Mouse (Mus musculus) CH12.LX (cell line): Measurements from ENCODE around the gene Togaram2.
"Not testable (repeated sequence)": the region's sequence is repeated elsewhere in the genome, so short reads cannot be mapped to it uniquely, and the experiment has no call there.

Source experiments
- BHLHE40 ChIP-seq: IDR thresholded peaks from 2 replicates; pipeline ENCODE4 v1.6.1; 2011; ENCODE audit warnings: mild to moderate bottlenecking, low read depth, low read length, improper control_type of control experiment
- EP300 ChIP-seq: IDR thresholded peaks from 2 replicates; pipeline ENCODE4 v1.6.1; 2011; ENCODE audit warnings: low read length, improper control_type of control experiment
- IRF4 ChIP-seq: IDR thresholded peaks from 2 replicates; pipeline ENCODE4 v1.6.1; 2014; ENCODE audit warnings: low read depth, mild to moderate bottlenecking, inconsistent platforms, low read length, improper control_type of control experiment
- MAFK ChIP-seq: IDR thresholded peaks from 2 replicates; pipeline ENCODE4 v1.6.1; 2011; ENCODE audit warnings: low read length, improper control_type of control experiment; ENCODE audit not compliant: insufficient replicate concordance
- MAZ ChIP-seq: IDR thresholded peaks from 2 replicates; pipeline ENCODE4 v1.6.1; 2012; ENCODE audit warnings: low read depth, mild to moderate bottlenecking, inconsistent platforms, low read length, improper control_type of control experiment, moderate library complexity
- MXI1 ChIP-seq: IDR thresholded peaks from 2 replicates; pipeline ENCODE4 v1.6.1; 2011; ENCODE audit warnings: mild to moderate bottlenecking, low read depth, low read length, improper control_type of control experiment
- POLR2A ChIP-seq: IDR thresholded peaks from 2 replicates; pipeline ENCODE4 v1.6.1; 2011; ENCODE audit warnings: low read depth, mild to moderate bottlenecking, improper control_type of control experiment, low read length
- SMC3 ChIP-seq: IDR thresholded peaks from 2 replicates; pipeline ENCODE4 v1.6.1; 2011; ENCODE audit warnings: low read depth, low read length, improper control_type of control experiment
- TBP ChIP-seq: conservative IDR thresholded peaks from 2 replicates; pipeline ENCODE4 v1.6.1; 2011; ENCODE audit warnings: low read depth, low read length, improper control_type of control experiment
- USF1 ChIP-seq: IDR thresholded peaks from 2 replicates; pipeline ENCODE4 v1.6.1; 2014; ENCODE audit warnings: low read depth, mild to moderate bottlenecking, inconsistent platforms, low read length, improper control_type of control experiment

DNA sequence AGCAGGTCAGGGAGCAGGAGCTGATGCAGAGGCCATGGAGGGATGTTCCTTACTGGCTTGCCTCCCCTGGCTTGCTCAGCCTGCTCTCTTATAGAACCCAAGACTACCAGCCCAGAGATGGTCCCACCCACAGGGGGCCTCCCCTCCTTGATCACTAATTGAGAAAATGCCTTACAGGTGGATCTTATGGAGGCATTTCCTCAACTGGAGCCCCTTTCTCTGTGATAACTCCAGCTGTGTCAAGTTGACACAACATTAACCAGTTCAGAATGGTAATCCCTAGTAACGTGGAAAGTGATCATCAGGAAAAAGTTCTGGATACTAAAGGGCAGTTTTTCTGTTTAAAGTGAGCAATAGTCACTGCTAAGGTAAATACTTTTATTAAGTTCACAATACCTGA lies 95.1 kb downstream of the Togaram2 start, which contains the start of gene Clip4:
- not testable (repeated sequence) for TF ChIP-seq USF1, MAFK, EP300, POLR2A, SMC3, MAZ, BHLHE40, IRF4, MXI1, TBP
